Mouse (Mus musculus): ENCODE results near the gene Aff3. TPM values are rescaled to one million over a fixed set of nuclear protein-coding genes. Genes with fewer than 3 reads are reported as not detected.

Aff3 gene
- polyA plus RNA-seq, 1 experiment from 2014 or later, result 1.9 TPM

DNA sequence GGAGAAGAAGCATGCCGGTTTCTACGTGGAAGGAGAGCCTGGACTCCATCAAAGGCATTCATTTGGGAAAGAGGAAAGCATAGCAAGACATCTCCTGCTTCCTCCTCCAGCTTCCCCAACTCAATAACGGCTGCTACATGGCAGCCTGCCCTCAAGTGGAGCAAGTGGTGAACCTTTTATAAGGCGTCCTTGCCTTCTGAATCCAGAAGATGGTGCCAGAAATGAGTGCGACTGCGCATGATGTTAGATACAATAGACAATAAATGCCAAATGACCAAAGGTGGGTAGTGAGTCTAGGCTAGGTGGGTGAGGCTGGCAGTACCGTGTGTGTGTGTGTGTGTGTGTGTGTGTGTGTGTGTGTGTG lies 273.9 kb downstream of the Aff3 start:
- no peaks in the 10 kb centered on the region for H3K27me3 ChIP-seq (ENCODE audit: control insufficient read depth, insufficient read depth, low read length)
- no peaks in the 10 kb centered on the region for H3K9me3 ChIP-seq (ENCODE audit: control insufficient read depth, low read length)
- TF ChIP-seq EP300 (optimal IDR thresholded peaks at IDR 0.05), result no peak
- peak; percentile 53 for TF ChIP-seq CTCF (IDR thresholded peaks at IDR 0.05; ENCODE audit: low read depth)
- H3K36me3 ChIP-seq (ENCODE audit: control insufficient read depth, insufficient read depth, low read length), result no peaks in the 10 kb centered on the region
- H3K27ac ChIP-seq (replicated peaks), result no peak overlapping the region
- H3K4me2 ChIP-seq (replicated peaks; ENCODE audit: low read depth), result no peak overlapping the region
- no peak for DNase-seq (ENCODE audit: low spot score)
- H3K4me3 ChIP-seq (ENCODE audit: low read depth, low read length), result no peak overlapping the region
- ATAC-seq (ENCODE audit: low FRiP score, low TSS enrichment), result no peak
- 62% methylated on average over 7 of the region's 7 CpGs for WGBS
- no peaks in the 10 kb centered on the region for H3K4me1 ChIP-seq (replicated peaks; ENCODE audit: control insufficient read depth, insufficient read depth)
- H3K9ac ChIP-seq (ENCODE audit: low read length), result no peak overlapping the region

DNA sequence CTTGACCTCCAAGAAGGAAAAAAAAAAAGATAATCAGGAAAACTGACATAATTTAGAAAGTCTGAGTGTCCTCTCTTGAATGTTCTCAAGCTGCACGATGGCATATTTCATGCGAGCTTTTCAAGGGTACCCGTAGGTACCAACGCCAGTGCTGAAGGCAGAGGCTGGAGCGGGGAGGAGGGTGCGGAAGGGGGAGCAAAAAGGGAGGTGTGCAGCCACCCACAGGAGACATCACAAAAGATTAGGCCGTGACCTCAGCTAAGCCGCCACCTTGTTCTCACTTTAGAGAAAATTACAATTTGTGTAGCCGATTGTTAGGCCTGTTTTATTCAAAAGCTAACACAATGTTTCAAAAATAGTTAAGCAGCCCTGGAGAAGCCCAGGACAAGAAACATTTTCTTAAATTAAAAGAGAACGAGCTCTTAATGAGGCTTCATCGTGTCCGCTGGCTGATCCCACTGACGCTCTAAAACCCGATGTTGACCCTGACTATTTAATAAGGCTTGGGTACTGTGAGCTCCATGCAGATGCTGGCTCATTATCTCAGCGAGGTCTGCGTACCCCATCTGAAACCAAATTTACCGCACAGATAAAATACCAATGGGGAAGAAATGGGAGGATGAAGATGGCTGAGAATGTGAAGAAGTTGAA lies 274.4 kb downstream of the Aff3 start:
- no peak overlapping the region for H3K27ac ChIP-seq (replicated peaks)
- H3K9ac ChIP-seq (ENCODE audit: low read length), result no peak overlapping the region
- no peak overlapping the region for H3K4me3 ChIP-seq (ENCODE audit: low read depth, low read length)
- DNase-seq (ENCODE audit: low spot score) (no peak), ATAC-seq (ENCODE audit: low FRiP score, low TSS enrichment) (no peak)
- H3K9me3 ChIP-seq (ENCODE audit: control insufficient read depth, low read length), result no peaks in the 10 kb centered on the region
- H3K27me3 ChIP-seq (ENCODE audit: control insufficient read depth, insufficient read depth, low read length), result no peaks in the 10 kb centered on the region
- 85% methylated on average over 17 of the region's 17 CpGs for WGBS
- H3K36me3 ChIP-seq (ENCODE audit: control insufficient read depth, insufficient read depth, low read length), result no peaks in the 10 kb centered on the region
- H3K4me1 ChIP-seq (replicated peaks; ENCODE audit: control insufficient read depth, insufficient read depth), result no peaks in the 10 kb centered on the region
- TF ChIP-seq EP300 (optimal IDR thresholded peaks at IDR 0.05) (no peak), CTCF (IDR thresholded peaks at IDR 0.05; ENCODE audit: low read depth) (no peak)
- H3K4me2 ChIP-seq (replicated peaks; ENCODE audit: low read depth), result no peak overlapping the region

GRCm38 (mm10) chr1:38389576-38389975 lies 275.2 kb downstream of the Aff3 start:
- DNase-seq (ENCODE audit: low spot score) (no peak), ATAC-seq (ENCODE audit: low FRiP score, low TSS enrichment) (no peak)
- TF ChIP-seq EP300 (optimal IDR thresholded peaks at IDR 0.05), result no peak
- H3K27ac ChIP-seq (replicated peaks), result no peak overlapping the region
- H3K4me3 ChIP-seq (ENCODE audit: low read depth, low read length), result no peak overlapping the region
- H3K27me3 ChIP-seq (ENCODE audit: control insufficient read depth, insufficient read depth, low read length), result no peaks in the 10 kb centered on the region
- H3K4me1 ChIP-seq (replicated peaks; ENCODE audit: control insufficient read depth, insufficient read depth), result no peaks in the 10 kb centered on the region
- 70% methylated on average over 7 of the region's 7 CpGs for WGBS
- no peak overlapping the region for H3K4me2 ChIP-seq (replicated peaks; ENCODE audit: low read depth)
- no peak overlapping the region for H3K9ac ChIP-seq (ENCODE audit: low read length)
- no peaks in the 10 kb centered on the region for H3K9me3 ChIP-seq (ENCODE audit: control insufficient read depth, low read length)
- no peaks in the 10 kb centered on the region for H3K36me3 ChIP-seq (ENCODE audit: control insufficient read depth, insufficient read depth, low read length)

DNA sequence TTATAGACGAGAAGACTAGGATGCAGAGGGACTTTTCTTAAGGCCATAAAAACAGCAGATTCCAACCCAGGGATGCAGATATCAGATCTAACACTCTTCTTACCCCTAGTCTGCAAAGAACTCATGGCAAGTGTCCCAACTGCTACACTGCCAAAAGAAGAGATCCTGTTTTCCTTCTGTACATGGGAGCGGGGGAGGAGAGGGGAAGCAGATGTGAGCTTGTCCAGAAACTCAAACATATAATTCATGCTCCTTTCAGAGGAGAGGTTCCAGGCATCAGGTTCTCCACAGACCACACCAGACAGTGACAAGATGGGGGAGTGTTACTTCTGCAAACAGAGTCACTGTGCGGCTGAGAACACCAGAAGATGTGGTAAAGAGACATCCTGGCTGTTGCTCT lies 276.3 kb downstream of the Aff3 start:
- H3K9me3 ChIP-seq (ENCODE audit: control insufficient read depth, low read length), result no peaks in the 10 kb centered on the region
- no peak for TF ChIP-seq CTCF (IDR thresholded peaks at IDR 0.05; ENCODE audit: low read depth)
- TF ChIP-seq EP300 (optimal IDR thresholded peaks at IDR 0.05), result no peak
- WGBS, result 62% methylated on average over 3 of the region's 3 CpGs
- DNase-seq (ENCODE audit: low spot score) (no peak), ATAC-seq (ENCODE audit: low FRiP score, low TSS enrichment) (no peak)
- H3K9ac ChIP-seq (ENCODE audit: low read length), result no peak overlapping the region
- no peaks in the 10 kb centered on the region for H3K27me3 ChIP-seq (ENCODE audit: control insufficient read depth, insufficient read depth, low read length)
- H3K27ac ChIP-seq (replicated peaks), result no peak overlapping the region
- H3K4me2 ChIP-seq (replicated peaks; ENCODE audit: low read depth), result no peak overlapping the region
- no peaks in the 10 kb centered on the region for H3K4me1 ChIP-seq (replicated peaks; ENCODE audit: control insufficient read depth, insufficient read depth)
- no peak overlapping the region for H3K4me3 ChIP-seq (ENCODE audit: low read depth, low read length)
- H3K36me3 ChIP-seq (ENCODE audit: control insufficient read depth, insufficient read depth, low read length), result no peaks in the 10 kb centered on the region

DNA sequence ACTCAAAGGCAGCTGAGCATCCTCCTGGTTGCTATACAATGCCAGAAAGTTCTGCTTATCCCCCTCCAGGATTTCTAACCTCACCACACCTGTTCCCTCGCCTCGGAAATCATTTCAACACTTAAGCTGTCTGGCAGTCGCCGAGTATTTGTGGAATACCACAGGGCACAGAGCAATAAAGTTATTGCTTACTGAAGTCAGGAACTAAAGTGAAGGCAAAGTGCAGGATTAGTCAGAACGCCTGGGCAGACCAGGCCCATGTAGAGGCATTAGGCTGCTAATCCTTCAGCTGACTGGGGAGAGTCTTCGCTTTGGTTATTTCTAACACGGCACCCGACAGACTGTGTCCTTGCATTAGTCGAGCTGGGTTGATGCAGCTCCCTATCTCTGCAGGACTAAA lies 277.3 kb downstream of the Aff3 start:
- Histone ChIP-seq H3K9ac (ENCODE audit: low read length) (no peak overlapping the region), H3K36me3 (ENCODE audit: control insufficient read depth, insufficient read depth, low read length) (no peaks in the 10 kb centered on the region), H3K9me3 (ENCODE audit: control insufficient read depth, low read length) (no peaks in the 10 kb centered on the region), H3K4me2 (replicated peaks; ENCODE audit: low read depth) (no peak overlapping the region), H3K4me1 (replicated peaks; ENCODE audit: control insufficient read depth, insufficient read depth) (no peaks in the 10 kb centered on the region), H3K27ac (replicated peaks) (no peak overlapping the region), H3K27me3 (ENCODE audit: control insufficient read depth, insufficient read depth, low read length) (no peaks in the 10 kb centered on the region), H3K4me3 (ENCODE audit: low read depth, low read length) (no peak overlapping the region)
- TF ChIP-seq CTCF (IDR thresholded peaks at IDR 0.05; ENCODE audit: low read depth), result no peak
- TF ChIP-seq EP300 (optimal IDR thresholded peaks at IDR 0.05), result no peak
- DNase-seq (ENCODE audit: low spot score) (no peak), ATAC-seq (ENCODE audit: low FRiP score, low TSS enrichment) (no peak)
- 56% methylated on average over 9 of the region's 9 CpGs for WGBS

DNA sequence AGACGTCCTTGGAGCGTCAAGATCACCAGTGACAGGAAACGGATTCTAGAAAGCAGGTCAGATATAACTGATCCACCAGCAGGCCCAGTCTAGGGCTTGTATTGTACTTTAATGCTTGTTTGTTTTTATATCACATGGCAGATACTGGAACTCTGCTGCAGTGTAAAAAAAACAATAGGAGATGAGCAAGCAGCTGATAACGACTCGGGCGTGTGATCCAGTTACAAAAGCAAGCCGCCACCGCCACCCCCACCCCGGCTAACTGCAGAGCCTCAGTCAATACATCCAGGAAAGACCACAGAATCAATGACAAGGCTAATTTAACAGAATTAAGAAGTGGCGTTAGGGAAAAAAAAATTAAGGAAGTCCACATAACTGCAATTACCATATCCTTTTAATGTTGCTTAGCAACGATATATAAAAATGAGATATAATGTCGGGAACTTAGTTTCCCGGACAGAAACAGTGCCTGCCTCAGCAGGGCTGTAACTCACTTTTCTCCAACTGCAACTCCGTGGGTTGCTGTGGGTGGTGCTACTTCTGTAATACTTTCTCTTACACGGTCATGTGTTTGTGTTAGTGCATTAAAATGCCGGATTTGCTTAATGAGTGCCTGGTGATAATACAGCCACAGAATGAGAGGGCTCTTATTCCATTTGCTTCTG lies 280.2 kb downstream of the Aff3 start:
- DNase-seq (ENCODE audit: low spot score) (no peak), ATAC-seq (ENCODE audit: low FRiP score, low TSS enrichment) (no peak)
- H3K4me1 ChIP-seq (replicated peaks; ENCODE audit: control insufficient read depth, insufficient read depth), result no peaks in the 10 kb centered on the region
- H3K4me2 ChIP-seq (replicated peaks; ENCODE audit: low read depth), result no peak overlapping the region
- H3K4me3 ChIP-seq (ENCODE audit: low read depth, low read length), result no peak overlapping the region
- no peaks in the 10 kb centered on the region for H3K9me3 ChIP-seq (ENCODE audit: control insufficient read depth, low read length)
- H3K9ac ChIP-seq (ENCODE audit: low read length), result no peak overlapping the region
- H3K27me3 ChIP-seq (ENCODE audit: control insufficient read depth, insufficient read depth, low read length), result no peaks in the 10 kb centered on the region
- 52% methylated on average over 16 of the region's 16 CpGs for WGBS
- TF ChIP-seq CTCF (IDR thresholded peaks at IDR 0.05; ENCODE audit: low read depth) (no peak), EP300 (optimal IDR thresholded peaks at IDR 0.05) (no peak)
- no peak overlapping the region for H3K27ac ChIP-seq (replicated peaks)
- H3K36me3 ChIP-seq (ENCODE audit: control insufficient read depth, insufficient read depth, low read length), result no peaks in the 10 kb centered on the region

Data from stomach, postnatal 0 days (tissue).